Mouse (Mus musculus): ENCODE measurements at regions not wholly inside any gene's neighbourhood (a gene's known extent, or its start where the extent isn't known, plus 50 kb on each side); places are given as distances from the start of the nearest gene placed in this dataset.

GRCm38 (mm10) chr1:75680366-75680765 lies 134.3 kb downstream of the Slc4a3 start:
- TF ChIP-seq FLI1 (IDR thresholded peaks at IDR 0.05; ENCODE audit: low read length) (no peak), GATA1 (IDR thresholded peaks at IDR 0.05; ENCODE audit: borderline replicate concordance, low read length) (no peak)
- H3K9me3 ChIP-seq = peaks cover 39% of the 10 kb centered on the region
- no peaks in the 10 kb centered on the region for H3K36me3 ChIP-seq (replicated peaks; ENCODE audit: low read length)
- H3K27me3 ChIP-seq (replicated peaks) = no peaks in the 10 kb centered on the region
- H3K4me1 ChIP-seq = no peaks in the 10 kb centered on the region
- H3K4me3 ChIP-seq (replicated peaks) = no peak overlapping the region

GRCm38 (mm10) chr1:75681913-75682312 lies 135.8 kb downstream of the Slc4a3 start:
- H3K4me3 ChIP-seq (replicated peaks) = no peak overlapping the region
- TF ChIP-seq GATA1 (IDR thresholded peaks at IDR 0.05; ENCODE audit: borderline replicate concordance, low read length) = no peak
- TF ChIP-seq FLI1 (IDR thresholded peaks at IDR 0.05; ENCODE audit: low read length) = no peak
- H3K4me1 ChIP-seq = no peaks in the 10 kb centered on the region
- H3K27me3 ChIP-seq (replicated peaks) = no peaks in the 10 kb centered on the region
- H3K9me3 ChIP-seq = peaks cover 44% of the 10 kb centered on the region
- no peaks in the 10 kb centered on the region for H3K36me3 ChIP-seq (replicated peaks; ENCODE audit: low read length)

DNA sequence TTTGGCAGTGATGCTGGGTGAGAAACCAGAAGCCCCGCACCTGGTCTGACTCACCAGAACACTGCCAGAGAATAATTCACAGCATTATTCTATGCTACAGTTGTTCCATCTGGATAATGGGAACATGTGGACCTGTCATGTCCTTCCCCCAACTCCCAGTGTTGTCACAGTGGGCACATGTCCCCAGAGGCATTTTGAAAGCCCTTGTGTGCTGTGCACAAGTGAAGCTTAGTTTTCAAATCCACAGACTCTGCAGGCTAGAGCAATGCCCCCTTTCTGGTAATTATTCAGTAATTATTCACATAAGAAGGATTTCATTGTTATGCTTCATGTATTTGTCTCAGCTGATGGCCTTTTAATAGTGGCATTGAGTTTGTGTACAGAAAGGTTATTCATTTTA lies 146.7 kb downstream of the Slc4a3 start:
- no peaks in the 10 kb centered on the region for H3K4me1 ChIP-seq
- no peak overlapping the region for H3K4me3 ChIP-seq (replicated peaks)
- no peaks in the 10 kb centered on the region for H3K36me3 ChIP-seq (replicated peaks; ENCODE audit: low read length)
- peaks cover 23% of the 10 kb centered on the region for H3K9me3 ChIP-seq
- TF ChIP-seq GATA1 (IDR thresholded peaks at IDR 0.05; ENCODE audit: borderline replicate concordance, low read length) (no peak), FLI1 (IDR thresholded peaks at IDR 0.05; ENCODE audit: low read length) (no peak)
- no peaks in the 10 kb centered on the region for H3K27me3 ChIP-seq (replicated peaks)

DNA sequence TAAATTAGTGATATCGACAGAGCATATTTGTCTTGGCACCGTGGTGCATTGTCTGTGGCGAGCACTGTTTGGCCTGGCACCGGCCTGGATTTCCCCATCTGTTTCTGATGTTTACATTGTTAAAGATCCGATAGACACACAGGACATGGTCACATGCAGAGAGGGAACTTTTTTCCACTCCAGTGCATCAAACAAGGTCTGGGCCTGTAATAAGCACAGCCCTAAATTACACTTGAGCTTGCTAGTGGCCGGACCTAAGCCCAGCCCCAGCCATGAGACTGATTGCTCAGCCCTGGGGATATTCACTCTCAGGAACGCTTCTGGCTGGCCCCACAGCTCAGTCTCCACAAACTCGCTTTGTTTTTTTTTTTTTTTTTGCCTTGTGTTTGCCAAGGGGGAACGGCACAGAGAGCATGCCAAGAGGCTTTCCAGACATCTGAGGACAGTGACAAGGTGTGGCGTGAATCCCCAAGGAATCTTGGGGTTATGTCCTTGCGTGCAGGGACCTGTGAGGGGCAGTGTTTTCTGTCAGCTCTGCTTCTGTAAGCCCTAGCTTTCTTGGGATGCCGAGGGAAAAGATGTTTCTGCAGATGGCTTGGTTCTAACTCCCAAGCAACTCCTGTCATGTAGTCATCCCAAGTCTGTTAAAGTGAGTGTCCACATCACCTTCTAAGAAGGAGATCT lies 147.3 kb downstream of the Slc4a3 start:
- Histone ChIP-seq H3K4me3 (replicated peaks) (no peak overlapping the region), H3K4me1 (no peaks in the 10 kb centered on the region), H3K36me3 (replicated peaks; ENCODE audit: low read length) (no peaks in the 10 kb centered on the region), H3K9me3 (peaks cover 27% of the 10 kb centered on the region), H3K27me3 (replicated peaks) (no peaks in the 10 kb centered on the region)
- TF ChIP-seq FLI1 (IDR thresholded peaks at IDR 0.05; ENCODE audit: low read length) (no peak), GATA1 (IDR thresholded peaks at IDR 0.05; ENCODE audit: borderline replicate concordance, low read length) (no peak)

- no peak overlapping the region for H3K4me3 ChIP-seq (replicated peaks)
- no peaks in the 10 kb centered on the region for H3K36me3 ChIP-seq (replicated peaks; ENCODE audit: low read length)
- no peak for TF ChIP-seq GATA1 (IDR thresholded peaks at IDR 0.05; ENCODE audit: borderline replicate concordance, low read length)
- no peak for TF ChIP-seq FLI1 (IDR thresholded peaks at IDR 0.05; ENCODE audit: low read length)
These were observed 159.0 kb downstream of the Slc4a3 start for GRCm38 (mm10) chr1:75704832-75705650.

DNA sequence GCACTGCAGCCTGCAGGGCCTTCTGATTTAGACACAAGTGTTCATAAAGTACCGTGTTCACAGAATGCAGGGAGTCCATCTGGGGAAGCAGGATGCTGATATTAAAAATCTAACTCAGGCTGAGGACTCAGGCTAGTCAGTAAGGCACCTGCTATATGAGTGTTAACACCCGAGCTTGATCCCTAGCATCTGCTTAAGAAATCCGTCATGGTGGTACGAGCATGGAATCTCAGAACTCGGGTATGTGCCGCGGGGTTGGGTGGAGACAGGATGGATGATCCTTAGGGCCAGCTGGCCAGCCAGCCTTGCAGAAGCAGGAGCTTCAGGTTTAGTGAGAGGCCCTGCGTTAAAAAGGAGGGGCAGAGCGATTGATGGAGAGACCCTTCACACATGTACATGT lies 160.1 kb downstream of the Slc4a3 start:
- no peak overlapping the region for H3K4me3 ChIP-seq (replicated peaks)
- no peaks in the 10 kb centered on the region for H3K27me3 ChIP-seq (replicated peaks)
- TF ChIP-seq GATA1 (IDR thresholded peaks at IDR 0.05; ENCODE audit: borderline replicate concordance, low read length) (no peak), FLI1 (IDR thresholded peaks at IDR 0.05; ENCODE audit: low read length) (no peak)
- no peaks in the 10 kb centered on the region for H3K4me1 ChIP-seq
- H3K9me3 ChIP-seq = peaks cover 17% of the 10 kb centered on the region
- no peaks in the 10 kb centered on the region for H3K36me3 ChIP-seq (replicated peaks; ENCODE audit: low read length)

More at GRCm38 (mm10) chr1:75704832-75705650, 159.0 kb downstream of the Slc4a3 start:
- no peaks in the 10 kb centered on the region for H3K27me3 ChIP-seq (replicated peaks)
- no peaks in the 10 kb centered on the region for H3K4me1 ChIP-seq
- peaks cover 23% of the 10 kb centered on the region for H3K9me3 ChIP-seq

DNA sequence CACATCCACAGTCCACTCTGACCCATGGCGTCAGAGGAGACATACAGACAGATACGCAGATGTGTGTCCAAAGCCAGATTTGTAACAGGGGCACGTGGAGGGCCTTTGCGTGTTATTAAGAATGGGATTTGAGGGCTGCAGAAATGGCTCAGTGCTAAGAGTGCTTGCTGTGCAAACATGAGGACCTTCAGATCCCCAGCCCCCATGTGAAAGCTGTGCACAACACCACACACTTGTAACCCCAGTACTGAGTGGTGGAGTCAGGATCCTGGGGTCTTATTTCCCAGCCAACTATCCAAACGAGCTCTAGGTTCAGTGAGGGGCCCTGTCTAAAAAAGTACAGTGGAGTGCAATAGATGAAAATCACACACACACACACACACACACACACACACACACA lies 177.4 kb downstream of the Slc4a3 start:
- TF ChIP-seq GATA1 (IDR thresholded peaks at IDR 0.05; ENCODE audit: borderline replicate concordance, low read length) (no peak), FLI1 (IDR thresholded peaks at IDR 0.05; ENCODE audit: low read length) (no peak)
- no peaks in the 10 kb centered on the region for H3K36me3 ChIP-seq (replicated peaks; ENCODE audit: low read length)

GRCm38 (mm10) chr1:75725329-75725728 lies 179.3 kb downstream of the Slc4a3 start:
- H3K36me3 ChIP-seq (replicated peaks; ENCODE audit: low read length) = no peaks in the 10 kb centered on the region
- TF ChIP-seq GATA1 (IDR thresholded peaks at IDR 0.05; ENCODE audit: borderline replicate concordance, low read length) = no peak
- TF ChIP-seq FLI1 (IDR thresholded peaks at IDR 0.05; ENCODE audit: low read length) = no peak
- no peaks in the 10 kb centered on the region for H3K27me3 ChIP-seq (replicated peaks)
- H3K9me3 ChIP-seq = no peaks in the 10 kb centered on the region
- H3K4me3 ChIP-seq (replicated peaks) = no peak overlapping the region
- H3K4me1 ChIP-seq = no peaks in the 10 kb centered on the region

More for the DNA sequence above, 177.4 kb downstream of the Slc4a3 start:
- Histone ChIP-seq H3K9me3 (no peaks in the 10 kb centered on the region), H3K4me3 (replicated peaks) (no peak overlapping the region), H3K4me1 (no peaks in the 10 kb centered on the region), H3K27me3 (replicated peaks) (no peaks in the 10 kb centered on the region)

GRCm38 (mm10) chr1:75728859-75729258 lies 182.8 kb downstream of the Slc4a3 start:
- no peaks in the 10 kb centered on the region for H3K27me3 ChIP-seq (replicated peaks)
- H3K4me1 ChIP-seq = no peaks in the 10 kb centered on the region
- H3K4me3 ChIP-seq (replicated peaks) = no peak overlapping the region
- no peak for TF ChIP-seq GATA1 (IDR thresholded peaks at IDR 0.05; ENCODE audit: borderline replicate concordance, low read length)
- TF ChIP-seq FLI1 (IDR thresholded peaks at IDR 0.05; ENCODE audit: low read length) = no peak
- H3K36me3 ChIP-seq (replicated peaks; ENCODE audit: low read length) = no peaks in the 10 kb centered on the region
- H3K9me3 ChIP-seq = peaks cover 3% of the 10 kb centered on the region

DNA sequence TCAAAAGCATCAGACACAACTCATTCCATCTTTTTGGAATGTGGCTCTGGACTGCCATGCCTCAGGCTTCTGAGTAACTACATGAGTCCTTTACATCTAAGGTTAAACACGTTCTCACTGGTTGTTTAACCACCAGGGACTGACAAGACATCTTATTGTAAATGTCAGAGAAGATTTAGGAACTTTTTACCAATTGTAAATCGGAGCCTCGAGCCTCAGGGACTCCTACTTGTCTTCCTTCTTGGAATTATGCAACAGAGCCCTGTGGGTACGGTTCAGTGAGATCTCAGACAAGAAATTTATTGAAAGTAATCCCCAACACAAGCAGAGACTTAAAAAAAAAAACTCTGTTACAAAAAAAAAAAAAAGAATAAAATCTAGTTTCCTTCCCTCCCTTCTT lies 187.7 kb downstream of the Slc4a3 start:
- Histone ChIP-seq H3K9me3 (peaks cover 3% of the 10 kb centered on the region), H3K4me1 (no peaks in the 10 kb centered on the region), H3K4me3 (replicated peaks) (no peak overlapping the region), H3K36me3 (replicated peaks; ENCODE audit: low read length) (no peaks in the 10 kb centered on the region), H3K27me3 (replicated peaks) (no peaks in the 10 kb centered on the region)
- TF ChIP-seq FLI1 (IDR thresholded peaks at IDR 0.05; ENCODE audit: low read length) = no peak
- no peak for TF ChIP-seq GATA1 (IDR thresholded peaks at IDR 0.05; ENCODE audit: borderline replicate concordance, low read length)
